Mouse (Mus musculus): ENCODE measurements around the gene Avpi1. TPM values are rescaled to one million over a fixed set of nuclear protein-coding genes. Genes with fewer than 3 reads are reported as not detected.

Avpi1 gene
- polyA plus RNA-seq, 1 experiment from 2014 or later: 8.3 TPM

DNA sequence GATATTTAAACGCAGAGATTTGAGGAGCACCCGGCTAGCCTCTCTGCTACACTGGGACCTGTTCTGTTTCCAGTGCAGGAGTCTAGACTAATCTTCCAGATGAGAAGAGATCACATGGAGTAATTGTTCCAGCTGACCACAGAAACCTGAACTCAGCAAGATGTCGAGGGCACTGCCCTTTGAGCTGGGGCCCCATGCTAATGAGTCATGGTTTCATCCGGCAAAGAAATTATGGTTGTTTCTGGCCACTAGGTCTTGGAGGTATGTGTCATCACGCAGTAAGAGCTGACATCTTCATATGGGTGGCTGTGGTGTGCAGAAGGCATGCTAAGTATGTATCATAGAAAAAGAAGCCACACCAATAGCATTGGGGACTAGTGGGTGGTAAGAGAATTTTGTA lies 48.9 kb downstream of the Avpi1 start:
- H3K4me2 ChIP-seq (ENCODE audit: low read length): no peak overlapping the region
- WGBS: 82% methylated on average over 5 of the region's 5 CpGs
- H3K27me3 ChIP-seq (ENCODE audit: control insufficient read depth, insufficient read depth, low read depth, low read length): no peaks in the 10 kb centered on the region
- no peak overlapping the region for H3K27ac ChIP-seq (ENCODE audit: low read length)
- H3K9me3 ChIP-seq (replicated peaks; ENCODE audit: control insufficient read depth, low read length, poor library complexity, severe bottlenecking): no peaks in the 10 kb centered on the region
- no peak overlapping the region for H3K4me3 ChIP-seq (ENCODE audit: low read depth, low read length)
- H3K36me3 ChIP-seq (ENCODE audit: control insufficient read depth, insufficient read depth, low read length): peaks cover 22% of the 10 kb centered on the region
- no peak for ATAC-seq
- 0 out of 2 replicates have a peak, but pooled peaks cover under 1% of the 10 kb centered on the region for H3K4me1 ChIP-seq (ENCODE audit: control insufficient read depth, insufficient read depth, low read length)
- H3K9ac ChIP-seq (ENCODE audit: low read depth, low read length): no peak overlapping the region

- Histone ChIP-seq H3K4me3 (ENCODE audit: low read depth, low read length) (no peak overlapping the region), H3K27ac (ENCODE audit: low read length) (no peak overlapping the region), H3K36me3 (ENCODE audit: control insufficient read depth, insufficient read depth, low read length) (peaks cover 28% of the 10 kb centered on the region), H3K4me1 (ENCODE audit: control insufficient read depth, insufficient read depth, low read length) (no peaks in the 10 kb centered on the region), H3K4me2 (ENCODE audit: low read length) (no peak overlapping the region), H3K9me3 (replicated peaks; ENCODE audit: control insufficient read depth, low read length, poor library complexity, severe bottlenecking) (no peaks in the 10 kb centered on the region), H3K9ac (ENCODE audit: low read depth, low read length) (no peak overlapping the region), H3K27me3 (ENCODE audit: control insufficient read depth, insufficient read depth, low read depth, low read length) (no peaks in the 10 kb centered on the region)
- no peak for ATAC-seq
- 98% methylated on average over 12 of the region's 12 CpGs for WGBS
These were observed 49.9 kb downstream of the Avpi1 start for GRCm38 (mm10) chr19:42079006-42079405.

GRCm38 (mm10) chr19:42078566-42078965 lies 50.3 kb downstream of the Avpi1 start:
- no peak overlapping the region for H3K9ac ChIP-seq (ENCODE audit: low read depth, low read length)
- no peaks in the 10 kb centered on the region for H3K4me1 ChIP-seq (ENCODE audit: control insufficient read depth, insufficient read depth, low read length)
- no peak overlapping the region for H3K4me3 ChIP-seq (ENCODE audit: low read depth, low read length)
- ATAC-seq: no peak
- no peaks in the 10 kb centered on the region for H3K9me3 ChIP-seq (replicated peaks; ENCODE audit: control insufficient read depth, low read length, poor library complexity, severe bottlenecking)
- no peak overlapping the region for H3K27ac ChIP-seq (ENCODE audit: low read length)
- no peaks in the 10 kb centered on the region for H3K27me3 ChIP-seq (ENCODE audit: control insufficient read depth, insufficient read depth, low read depth, low read length)
- no peak overlapping the region for H3K4me2 ChIP-seq (ENCODE audit: low read length)
- H3K36me3 ChIP-seq (ENCODE audit: control insufficient read depth, insufficient read depth, low read length): peaks cover 28% of the 10 kb centered on the region
- WGBS: 96% methylated on average over 8 of the region's 8 CpGs

DNA sequence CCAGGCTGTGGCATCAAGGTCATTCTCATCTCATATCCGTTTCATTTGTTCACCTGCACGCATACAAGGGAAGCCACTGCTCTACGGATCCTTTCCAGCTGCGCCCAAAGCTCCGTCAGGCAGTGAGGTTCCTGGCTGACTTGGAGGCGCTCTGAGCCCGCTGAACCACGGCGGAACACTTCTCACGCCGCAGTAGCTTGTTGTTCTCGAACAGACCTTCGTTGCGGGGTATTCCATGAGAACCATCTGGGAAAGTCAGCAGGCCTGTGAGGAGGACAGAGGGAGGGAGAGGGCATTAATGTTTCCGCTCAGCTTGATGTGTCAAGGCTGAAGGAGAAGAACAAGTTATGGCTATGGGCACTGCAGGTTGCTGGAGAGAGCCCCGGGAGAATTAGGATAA lies 52.9 kb downstream of the Avpi1 start:
- Histone ChIP-seq H3K9me3 (replicated peaks; ENCODE audit: control insufficient read depth, low read length, poor library complexity, severe bottlenecking) (no peaks in the 10 kb centered on the region), H3K9ac (ENCODE audit: low read depth, low read length) (no peak overlapping the region), H3K4me3 (ENCODE audit: low read depth, low read length) (no peak overlapping the region), H3K4me1 (ENCODE audit: control insufficient read depth, insufficient read depth, low read length) (no peaks in the 10 kb centered on the region), H3K27ac (ENCODE audit: low read length) (no peak overlapping the region), H3K27me3 (ENCODE audit: control insufficient read depth, insufficient read depth, low read depth, low read length) (no peaks in the 10 kb centered on the region), H3K4me2 (ENCODE audit: low read length) (no peak overlapping the region), H3K36me3 (ENCODE audit: control insufficient read depth, insufficient read depth, low read length) (peaks cover 28% of the 10 kb centered on the region)
- 91% methylated on average over 16 of the region's 16 CpGs for WGBS
- no peak for ATAC-seq

- Histone ChIP-seq H3K9me3 (replicated peaks; ENCODE audit: control insufficient read depth, low read length, poor library complexity, severe bottlenecking) (no peaks in the 10 kb centered on the region), H3K36me3 (ENCODE audit: control insufficient read depth, insufficient read depth, low read length) (peaks cover 28% of the 10 kb centered on the region), H3K4me1 (ENCODE audit: control insufficient read depth, insufficient read depth, low read length) (no peaks in the 10 kb centered on the region), H3K4me2 (ENCODE audit: low read length) (no peak overlapping the region), H3K9ac (ENCODE audit: low read depth, low read length) (no peak overlapping the region), H3K4me3 (ENCODE audit: low read depth, low read length) (no peak overlapping the region), H3K27me3 (ENCODE audit: control insufficient read depth, insufficient read depth, low read depth, low read length) (no peaks in the 10 kb centered on the region), H3K27ac (ENCODE audit: low read length) (no peak overlapping the region)
- ATAC-seq: no peak
- WGBS: 87% methylated on average over 2 of the region's 2 CpGs
These were observed 53.8 kb downstream of the Avpi1 start for GRCm38 (mm10) chr19:42075051-42075450.

Other genes with a start within 250 kb of the Avpi1 start
- 19.2 TPM in 2 replicates for gene Rrp12, start 232.9 kb downstream of the Avpi1 start, polyA plus RNA-seq (2015; fragmentation: Nextera tagmentation; extraction: Ambion mirVana)
- 509 and 565 TPM in 2 replicates for gene Pgam1, start 217.1 kb downstream of the Avpi1 start, polyA plus RNA-seq (2015; fragmentation: Nextera tagmentation; extraction: Ambion mirVana)
- 59.1 and 61.3 TPM in 2 replicates for gene Exosc1, start 195.6 kb downstream of the Avpi1 start, polyA plus RNA-seq (2015; fragmentation: Nextera tagmentation; extraction: Ambion mirVana)
- 84.2 and 90.2 TPM in 2 replicates for gene Zdhhc16, start 195.6 kb downstream of the Avpi1 start, polyA plus RNA-seq (2015; fragmentation: Nextera tagmentation; extraction: Ambion mirVana)
- 27.0 and 31.9 TPM in 2 replicates for gene Mms19, start 147.9 kb downstream of the Avpi1 start, polyA plus RNA-seq (2015; fragmentation: Nextera tagmentation; extraction: Ambion mirVana)
- gene Ubtd1, start 147.3 kb downstream of the Avpi1 start, polyA plus RNA-seq (2015; fragmentation: Nextera tagmentation; extraction: Ambion mirVana): 9.1 and 10.1 TPM in 2 replicates
- gene Ankrd2, start 93.1 kb downstream of the Avpi1 start, polyA plus RNA-seq (2015; fragmentation: Nextera tagmentation; extraction: Ambion mirVana): 0.71 and 0.94 TPM in 2 replicates
- 1.6 and 1.7 TPM in 2 replicates for gene Hoga1, start 83.4 kb downstream of the Avpi1 start, polyA plus RNA-seq (2015; fragmentation: Nextera tagmentation; extraction: Ambion mirVana)
- gene 4933411K16Rik, start 76.8 kb downstream of the Avpi1 start, polyA plus RNA-seq (2015; fragmentation: Nextera tagmentation; extraction: Ambion mirVana): not detected in 2 replicates
- 160 and 163 TPM in 2 replicates for gene Morn4, start 42.7 kb downstream of the Avpi1 start, polyA plus RNA-seq (2015; fragmentation: Nextera tagmentation; extraction: Ambion mirVana)
- 27.8 and 28.5 TPM in 2 replicates for gene Pi4k2a, start 38.6 kb downstream of the Avpi1 start, polyA plus RNA-seq (2015; fragmentation: Nextera tagmentation; extraction: Ambion mirVana)
- 1.4 and 1.8 TPM in 2 replicates for gene Marveld1, start 18.3 kb upstream of the Avpi1 start, polyA plus RNA-seq (2015; fragmentation: Nextera tagmentation; extraction: Ambion mirVana)
- 64.9 and 65.7 TPM in 2 replicates for gene Zfyve27, start 34.9 kb upstream of the Avpi1 start, polyA plus RNA-seq (2015; fragmentation: Nextera tagmentation; extraction: Ambion mirVana)
- 1.4 and 2.1 TPM in 2 replicates for gene Sfrp5, start 73.2 kb upstream of the Avpi1 start, polyA plus RNA-seq (2015; fragmentation: Nextera tagmentation; extraction: Ambion mirVana)
- gene Golga7b, start 118.5 kb upstream of the Avpi1 start, polyA plus RNA-seq (2015; fragmentation: Nextera tagmentation; extraction: Ambion mirVana): 61.4 and 72.2 TPM in 2 replicates

All from midbrain, embryonic 16.5 days (tissue).